Comparison of ENCODE assay signal across 20 mouse cellular contexts in genomic region chr4:129128582-129129338, GRCm38 (mm10). TPM values are rescaled to one million over a fixed set of nuclear protein-coding genes. Genes with fewer than 3 reads are reported as not detected.
DNase-seq lines count a peak whose midpoint lies in the region; ATAC-seq and TF ChIP-seq lines count a peak whose summit lies in the region.
"Had no signal": no experiment of that assay in that cellular context is flagged by ENCODE, and none has a peak within 500 bp of the region (broad histone marks: within the 10 kb centered on the region; RNA-seq: fewer than 3 reads in every experiment).

No protein-coding gene starts in this region.

- H3K27ac ChIP-seq in heart, embryonic 16.5 days (ENCODE audit: low read length) = no peak overlapping the region
- no peak overlapping the region for H3K27ac ChIP-seq in heart, embryonic 10.5 days
- no peak overlapping the region for H3K27ac ChIP-seq in midbrain, embryonic 14.5 days (replicated peaks; ENCODE audit: low read depth, low read length)
- no peak overlapping the region for H3K27ac ChIP-seq in midbrain, postnatal 0 days (ENCODE audit: low read depth, low read length)
- peak overlapping the region; percentile 66; the same call in 1 of the 2 replicates for H3K27ac ChIP-seq in left cerebral cortex, adult 2 months
- H3K27ac ChIP-seq in cerebellum, adult 2 months (ENCODE audit: insufficient read depth, low read length) = no peak overlapping the region
- H3K27ac ChIP-seq: embryonic facial prominence, embryonic 15.5 days; forebrain, embryonic 15.5 days; heart, embryonic 13.5 days; limb, embryonic 15.5 days; stomach, postnatal 0 days had no signal

- WGBS in heart, embryonic 16.5 days = 52% methylated on average over 13 of the region's 13 CpGs
- 55% methylated on average over 13 of the region's 13 CpGs for WGBS in heart, embryonic 10.5 days
- 59% methylated on average over 13 of the region's 13 CpGs for WGBS in midbrain, embryonic 14.5 days
- 50% methylated on average over 13 of the region's 13 CpGs for WGBS in midbrain, postnatal 0 days
- WGBS in cerebellum, adult 2 months = 71% methylated on average over 13 of the region's 13 CpGs

- DNase-seq in heart, embryonic 10.5 days (ENCODE audit: low spot score) = no peak
- peak; percentile 66 for DNase-seq in midbrain, embryonic 14.5 days
- no peak for DNase-seq in midbrain, postnatal 0 days (ENCODE audit: low spot score)
- DNase-seq in R1 (ENCODE audit: low read depth, low spot score) = peak; percentile 80
- DNase-seq in left cerebral cortex, adult 2 months (ENCODE audit: extremely low spot score in 1 of 2, low spot score in 2 of 2) = peak; percentile 47 to 51
- DNase-seq in cerebellum, adult 2 months = no peak
- DNase-seq: gastrocnemius, postnatal 25 days; kidney, adult 18-20 months; kidney, postnatal 25 days; layer of hippocampus, postnatal 36 days; liver, postnatal 0 days; thymus, postnatal 14 days had no signal

- intact Hi-C loops in left cerebral cortex, adult 2 months (cut with DNase I) = no loop called here

- H3K4me3 ChIP-seq in heart, embryonic 16.5 days (ENCODE audit: low read length) = no peak overlapping the region
- H3K4me3 ChIP-seq in heart, embryonic 10.5 days = no peak overlapping the region
- no peak overlapping the region for H3K4me3 ChIP-seq in midbrain, embryonic 14.5 days (replicated peaks; ENCODE audit: low read depth, low read length)
- H3K4me3 ChIP-seq in midbrain, postnatal 0 days (ENCODE audit: low read depth, low read length) = no peak overlapping the region
- H3K4me3 ChIP-seq in left cerebral cortex, adult 2 months = no peak overlapping the region
- H3K4me3 ChIP-seq in cerebellum, adult 2 months (replicated peaks; ENCODE audit: insufficient read depth, low read depth, low read length) = no peak overlapping the region
- H3K4me3 ChIP-seq: embryonic facial prominence, embryonic 15.5 days; forebrain, embryonic 15.5 days; heart, embryonic 13.5 days; limb, embryonic 15.5 days had no signal

- peaks cover 28% of the 10 kb centered on the region for H3K27me3 ChIP-seq in heart, embryonic 16.5 days (ENCODE audit: control insufficient read depth, insufficient read depth, low read length)
- peaks cover 65% of the 10 kb centered on the region for H3K27me3 ChIP-seq in heart, embryonic 10.5 days (ENCODE audit: insufficient read depth, poor library complexity, severe bottlenecking)
- 0 out of 2 replicates have a peak, but pooled peaks cover under 1% of the 10 kb centered on the region for H3K27me3 ChIP-seq in midbrain, embryonic 14.5 days (ENCODE audit: control insufficient read depth, insufficient read depth, low read length)
- H3K27me3 ChIP-seq in midbrain, postnatal 0 days (ENCODE audit: insufficient read depth, low read length) = no peaks in the 10 kb centered on the region
- no peaks in the 10 kb centered on the region for H3K27me3 ChIP-seq in cerebellum, adult 2 months (ENCODE audit: control insufficient read depth, insufficient read depth, low read length)

- H3K9me3 ChIP-seq in heart, embryonic 16.5 days (replicated peaks; ENCODE audit: control insufficient read depth, low read length) = no peaks in the 10 kb centered on the region
- no peaks in the 10 kb centered on the region for H3K9me3 ChIP-seq in heart, embryonic 10.5 days
- no peaks in the 10 kb centered on the region for H3K9me3 ChIP-seq in midbrain, embryonic 14.5 days (ENCODE audit: control insufficient read depth, low read length)
- no peaks in the 10 kb centered on the region for H3K9me3 ChIP-seq in midbrain, postnatal 0 days (ENCODE audit: low read length)
- H3K9me3 ChIP-seq: embryonic facial prominence, embryonic 15.5 days; forebrain, embryonic 15.5 days; heart, embryonic 13.5 days; limb, embryonic 15.5 days had no signal

- ATAC-seq in heart, embryonic 16.5 days (replicated peaks; ENCODE audit: extremely low read depth, insufficient read depth, low FRiP score) = 0 out of 2 replicates have a peak, but pooled peaks have one; percentile 8
- no peak for ATAC-seq in midbrain, embryonic 14.5 days (ENCODE audit: low FRiP score, low TSS enrichment)
- ATAC-seq in midbrain, postnatal 0 days (ENCODE audit: low FRiP score) = no peak
- ATAC-seq: forebrain, embryonic 15.5 days; liver, postnatal 0 days had no signal

- H3K36me3 ChIP-seq in heart, embryonic 16.5 days (ENCODE audit: control insufficient read depth, insufficient read depth) = no peaks in the 10 kb centered on the region
- H3K36me3 ChIP-seq in heart, embryonic 10.5 days = no peaks in the 10 kb centered on the region
- H3K36me3 ChIP-seq in midbrain, embryonic 14.5 days (ENCODE audit: control insufficient read depth, insufficient read depth, low read length) = no peaks in the 10 kb centered on the region
- no peaks in the 10 kb centered on the region for H3K36me3 ChIP-seq in midbrain, postnatal 0 days (ENCODE audit: insufficient read depth, low read length)
- H3K36me3 ChIP-seq: embryonic facial prominence, embryonic 15.5 days; forebrain, embryonic 15.5 days; heart, embryonic 13.5 days; limb, embryonic 15.5 days had no signal

- H3K4me2 ChIP-seq in heart, embryonic 16.5 days (ENCODE audit: low read depth, low read length) = no peak overlapping the region
- no peak overlapping the region for H3K4me2 ChIP-seq in midbrain, embryonic 14.5 days (ENCODE audit: low read length)
- no peak overlapping the region for H3K4me2 ChIP-seq in midbrain, postnatal 0 days (ENCODE audit: low read depth, low read length, poor library complexity, severe bottlenecking)
- H3K4me2 ChIP-seq: embryonic facial prominence, embryonic 15.5 days; forebrain, embryonic 15.5 days; heart, embryonic 13.5 days; limb, embryonic 15.5 days had no signal

- no peak for TF ChIP-seq POLR2A in cerebellum, adult 2 months (IDR thresholded peaks at IDR 0.05; ENCODE audit: borderline replicate concordance, insufficient read depth, low read length)

- peaks cover 16% of the 10 kb centered on the region for H3K4me1 ChIP-seq in heart, embryonic 16.5 days (ENCODE audit: control insufficient read depth, insufficient read depth, low read length)
- H3K4me1 ChIP-seq in heart, embryonic 10.5 days = peaks cover 42% of the 10 kb centered on the region
- H3K4me1 ChIP-seq in midbrain, embryonic 14.5 days (ENCODE audit: control insufficient read depth, insufficient read depth, low read length) = peaks cover 34% of the 10 kb centered on the region
- H3K4me1 ChIP-seq in midbrain, postnatal 0 days (ENCODE audit: insufficient read depth, low read length) = peaks cover 15% of the 10 kb centered on the region; the same call in 1 of the 2 replicates
- peaks cover 8% of the 10 kb centered on the region for H3K4me1 ChIP-seq in cerebellum, adult 2 months (ENCODE audit: control insufficient read depth, insufficient read depth, low read length)

- H3K9ac ChIP-seq in heart, embryonic 16.5 days (ENCODE audit: low read length) = no peak overlapping the region
- H3K9ac ChIP-seq in midbrain, embryonic 14.5 days (replicated peaks; ENCODE audit: low read length) = 0 out of 2 replicates have a peak overlapping the region, but pooled peaks have one; percentile 6
- H3K9ac ChIP-seq in midbrain, postnatal 0 days (replicated peaks; ENCODE audit: low read length, poor library complexity, severe bottlenecking) = no peak overlapping the region
- H3K9ac ChIP-seq: embryonic facial prominence, embryonic 15.5 days; forebrain, embryonic 15.5 days; heart, embryonic 13.5 days; limb, embryonic 15.5 days; liver, postnatal 0 days had no signal

- TF ChIP-seq CTCF in midbrain, postnatal 0 days (IDR thresholded peaks at IDR 0.05) = no peak
- no peak for TF ChIP-seq CTCF in left cerebral cortex, adult 2 months (IDR thresholded peaks at IDR 0.05)
- no peak for TF ChIP-seq CTCF in cerebellum, adult 2 months (IDR thresholded peaks at IDR 0.05; ENCODE audit: borderline replicate concordance, insufficient read depth, low read depth, low read length)

RNA-seq across cellular contexts. Expression of gene Hpca, which starts 6.9 kb away (rescaled TPM):
- 0.60 and 0.88 TPM in 2 replicates for polyA plus RNA-seq in heart, embryonic 16.5 days (2015; fragmentation: Nextera tagmentation; extraction: Ambion mirVana)
- 1.4 TPM in 1 of 2 replicates, not detected in the other for polyA plus RNA-seq in heart, embryonic 10.5 days (2016; fragmentation: Nextera tagmentation; extraction: Ambion mirVana)
- polyA plus RNA-seq in midbrain, embryonic 14.5 days (2014; fragmentation: Nextera tagmentation; extraction: Ambion mirVana) = 26.4 and 31.7 TPM in 2 replicates
- 282 and 292 TPM in 2 replicates for total RNA-seq in midbrain, postnatal 0 days (2014; rRNA removed)
- 217 and 238 TPM in 2 replicates for polyA plus RNA-seq in midbrain, postnatal 0 days (2015; fragmentation: Nextera tagmentation; extraction: Ambion mirVana)
- 100 to 1,000 TPM; 650 to 692 TPM for total RNA-seq in left cerebral cortex, adult 2 months (2021)
- polyA plus RNA-seq in cerebellum, adult 2 months (2012; rRNA removed) = 148 and 176 TPM in 2 replicates
- total RNA-seq: gastrocnemius, postnatal 25 days; hematopoietic stem cell, adult 5-6 weeks had no signal
- polyA plus RNA-seq: spleen, adult 2 months had no signal

RNA-seq across cellular contexts. Expression of gene Fndc5, which starts 8.0 kb away (rescaled TPM):
- 9.2 and 10.9 TPM in 2 replicates for polyA plus RNA-seq in heart, embryonic 16.5 days (2015; fragmentation: Nextera tagmentation; extraction: Ambion mirVana)
- 3.3 and 3.9 TPM in 2 replicates for polyA plus RNA-seq in heart, embryonic 10.5 days (2016; fragmentation: Nextera tagmentation; extraction: Ambion mirVana)
- polyA plus RNA-seq in midbrain, embryonic 14.5 days (2014; fragmentation: Nextera tagmentation; extraction: Ambion mirVana) = 5.6 and 8.0 TPM in 2 replicates
- 22.5 and 36.3 TPM in 2 replicates for total RNA-seq in midbrain, postnatal 0 days (2014; rRNA removed)
- polyA plus RNA-seq in midbrain, postnatal 0 days (2015; fragmentation: Nextera tagmentation; extraction: Ambion mirVana) = 14.6 and 16.1 TPM in 2 replicates
- 10 to 100 TPM; 54.0 to 58.1 TPM for total RNA-seq in left cerebral cortex, adult 2 months (2021)
- polyA plus RNA-seq in cerebellum, adult 2 months (2012; rRNA removed) = 192 TPM in 2 replicates

RNA-seq across cellular contexts. Expression of gene Tmem54, which starts 23.4 kb away (rescaled TPM):
- polyA plus RNA-seq in heart, embryonic 16.5 days (2015; fragmentation: Nextera tagmentation; extraction: Ambion mirVana) = 0.96 and 1.7 TPM in 2 replicates
- 1.1 and 5.6 TPM in 2 replicates for polyA plus RNA-seq in heart, embryonic 10.5 days (2016; fragmentation: Nextera tagmentation; extraction: Ambion mirVana)
- not detected in 2 replicates for polyA plus RNA-seq in midbrain, embryonic 14.5 days (2014; fragmentation: Nextera tagmentation; extraction: Ambion mirVana)
- 0.99 TPM in 1 of 2 replicates, not detected in the other for total RNA-seq in midbrain, postnatal 0 days (2014; rRNA removed)
- 0.21 TPM in 1 of 2 replicates, not detected in the other for polyA plus RNA-seq in midbrain, postnatal 0 days (2015; fragmentation: Nextera tagmentation; extraction: Ambion mirVana)
- total RNA-seq in left cerebral cortex, adult 2 months (2021) = not detected
- polyA plus RNA-seq in cerebellum, adult 2 months (2012; rRNA removed) = 0.16 TPM in 2 replicates
- total RNA-seq: gastrocnemius, postnatal 25 days; hematopoietic stem cell, adult 5-6 weeks; layer of hippocampus, postnatal 36 days had no signal
- polyA plus RNA-seq: forebrain, embryonic 15.5 days had no signal

Comparison
In these comparisons a context has a peak if more than half of its experiments do, and no peak if none do; other contexts are left out.
1. DNase-seq: peak in midbrain, embryonic 14.5 days (single experiment), R1 (single experiment) and left cerebral cortex, adult 2 months (2 of 2); none in heart, embryonic 10.5 days (single experiment), midbrain, postnatal 0 days (single experiment) and cerebellum, adult 2 months (0 of 2).
2. RNA of gene Hpca, which starts 6.9 kb away (polyA plus RNA-seq): 217 to 238 TPM in midbrain, postnatal 0 days, 148 to 176 TPM in cerebellum, adult 2 months and 26.4 to 31.7 TPM in midbrain, embryonic 14.5 days; 1.4 TPM in heart, embryonic 10.5 days and 0.60 to 0.88 TPM in heart, embryonic 16.5 days; every median in the first group is over 10 times any median in the second.
3. RNA of gene Fndc5, which starts 8.0 kb away (polyA plus RNA-seq): 192 TPM in cerebellum, adult 2 months; 14.6 to 16.1 TPM in midbrain, postnatal 0 days, 9.2 to 10.9 TPM in heart, embryonic 16.5 days, 5.6 to 8.0 TPM in midbrain, embryonic 14.5 days and 3.3 to 3.9 TPM in heart, embryonic 10.5 days; every median in the first group is over 10 times any median in the second.